Mouse (Mus musculus) embryonic facial prominence, embryonic 12.5 days (tissue): ENCODE results near the gene Chst12. TPM values are rescaled to one million over a fixed set of nuclear protein-coding genes. Genes with fewer than 3 reads are reported as not detected.

Experiments used
- polyA plus RNA-seq: library from polyadenylated mRNA; unstranded; fragments of >200 nt; fragmentation: Nextera tagmentation; extraction: Ambion mirVana; gene quantifications from 2 replicates; pipeline ENCODE4 v1.2.1, GENCODE M21; 2016

Chst12 gene
- polyA plus RNA-seq, 1 experiment from 2014 or later = 18.9 TPM

Other genes starting within 250 kb of the Chst12 start
- gene Mad1l1, start 184.0 kb upstream of the Chst12 start, polyA plus RNA-seq = 56.3 TPM in 2 replicates
- gene Nudt1, start 183.9 kb upstream of the Chst12 start, polyA plus RNA-seq = 48.1 and 50.6 TPM in 2 replicates
- gene Mrm2, start 173.7 kb upstream of the Chst12 start, polyA plus RNA-seq = 24.0 and 24.9 TPM in 2 replicates
- gene Snx8, start 116.3 kb upstream of the Chst12 start, polyA plus RNA-seq = 21.4 and 21.5 TPM in 2 replicates
- gene Eif3b, start 86.2 kb upstream of the Chst12 start, polyA plus RNA-seq = 187 and 191 TPM in 2 replicates
- 0.05 TPM in 1 of 2 replicates, not detected in the other for gene Gm4869, start 59.9 kb upstream of the Chst12 start, polyA plus RNA-seq
- 0.53 and 1.1 TPM in 2 replicates for gene Grifin, start 59.5 kb downstream of the Chst12 start, polyA plus RNA-seq
- 14.0 and 14.2 TPM in 2 replicates for gene Lfng, start 101.8 kb downstream of the Chst12 start, polyA plus RNA-seq
- 60.6 and 62.6 TPM in 2 replicates for gene Ttyh3, start 143.5 kb downstream of the Chst12 start, polyA plus RNA-seq
- gene Iqce, start 196.8 kb downstream of the Chst12 start, polyA plus RNA-seq = 25.9 and 29.7 TPM in 2 replicates
- 23.8 and 24.5 TPM in 2 replicates for gene Brat1, start 199.5 kb downstream of the Chst12 start, polyA plus RNA-seq
- 0.74 and 1.4 TPM in 2 replicates for gene Amz1, start 218.6 kb downstream of the Chst12 start, polyA plus RNA-seq